8 mouse cellular contexts compared by ENCODE assay signal in genomic region chr12:108529214-108529613, GRCm38 (mm10). TPM values are rescaled to one million over a fixed set of nuclear protein-coding genes. Genes with fewer than 3 reads are reported as not detected.
DNase-seq lines count a peak whose midpoint lies in the region; ATAC-seq and TF ChIP-seq lines count a peak whose summit lies in the region.

No protein-coding gene starts in this region.

- H3K27ac ChIP-seq in bone marrow macrophage, adult 2 months (ENCODE audit: insufficient read depth, low read depth, low read length), result no peak overlapping the region
- no peak overlapping the region for H3K27ac ChIP-seq in forebrain, embryonic 13.5 days
- no peak overlapping the region for H3K27ac ChIP-seq in midbrain, embryonic 13.5 days

- peak; percentile 67 for TF ChIP-seq CTCF in bone marrow macrophage, adult 2 months (IDR thresholded peaks at IDR 0.05; ENCODE audit: low read depth, low read length)

- ATAC-seq in forebrain, embryonic 13.5 days, result 0 out of 2 replicates have a peak, but pooled peaks have one; percentile 33
- ATAC-seq in midbrain, embryonic 13.5 days, result peak; percentile 66

- H3K4me3 ChIP-seq in bone marrow macrophage, adult 2 months (ENCODE audit: insufficient read depth, low read length), result no peak overlapping the region
- no peak overlapping the region for H3K4me3 ChIP-seq in forebrain, embryonic 13.5 days
- no peak overlapping the region for H3K4me3 ChIP-seq in midbrain, embryonic 13.5 days (replicated peaks)

- H3K9ac ChIP-seq in forebrain, embryonic 13.5 days, result no peak overlapping the region
- H3K9ac ChIP-seq in midbrain, embryonic 13.5 days (replicated peaks), result no peak overlapping the region

- peak; percentile 30 for DNase-seq in gastrocnemius, adult 18-20 months (ENCODE audit: low spot score)
- DNase-seq in gastrocnemius, postnatal 4 days (ENCODE audit: low spot score in 2 of 2), result no peak
- DNase-seq in 416B (ENCODE audit: low read depth), result peak; percentile 47
- DNase-seq in layer of hippocampus, postnatal 14 days (ENCODE audit: low spot score in 2 of 2), result peak; percentile 50 to 70
- no peak for DNase-seq in spleen, adult 12 weeks (ENCODE audit: low spot score)

- TF ChIP-seq POLR2A in bone marrow macrophage, adult 2 months (IDR thresholded peaks at IDR 0.05; ENCODE audit: borderline replicate concordance, low read depth, low read length), result no peak

- 50% methylated on average over 8 of the region's 8 CpGs for WGBS in forebrain, embryonic 13.5 days
- WGBS in midbrain, embryonic 13.5 days, result 51% methylated on average over 8 of the region's 8 CpGs

- peaks cover 62% of the 10 kb centered on the region for H3K36me3 ChIP-seq in forebrain, embryonic 13.5 days (ENCODE audit: poor library complexity, severe bottlenecking)
- H3K36me3 ChIP-seq in midbrain, embryonic 13.5 days, result peaks cover 53% of the 10 kb centered on the region

- H3K27me3 ChIP-seq in forebrain, embryonic 13.5 days, result no peaks in the 10 kb centered on the region
- no peaks in the 10 kb centered on the region for H3K27me3 ChIP-seq in midbrain, embryonic 13.5 days

- no peak overlapping the region for H3K4me2 ChIP-seq in forebrain, embryonic 13.5 days
- H3K4me2 ChIP-seq in midbrain, embryonic 13.5 days (replicated peaks), result no peak overlapping the region

- no peaks in the 10 kb centered on the region for H3K9me3 ChIP-seq in forebrain, embryonic 13.5 days (replicated peaks)
- H3K9me3 ChIP-seq in midbrain, embryonic 13.5 days, result no peaks in the 10 kb centered on the region

- no peaks in the 10 kb centered on the region for H3K4me1 ChIP-seq in bone marrow macrophage, adult 2 months (ENCODE audit: control insufficient read depth, insufficient read depth, low read length)
- H3K4me1 ChIP-seq in forebrain, embryonic 13.5 days, result no peaks in the 10 kb centered on the region
- H3K4me1 ChIP-seq in midbrain, embryonic 13.5 days (replicated peaks), result no peaks in the 10 kb centered on the region

RNA-seq across cellular contexts. Expression of gene Evl, which starts 25.3 kb away (rescaled TPM):
- total RNA-seq in gastrocnemius, adult 18-20 months (2021), result 1 to 10 TPM; 8.0 to 9.7 TPM
- total RNA-seq in gastrocnemius, postnatal 4 days (2021), result 10 to 100 TPM; 77.1 to 80.7 TPM
- polyA plus RNA-seq in bone marrow macrophage, adult 2 months (2012; ENCODE audit: insufficient read depth, insufficient read length, missing spikeins), result 215 and 219 TPM in 2 replicates
- 147 and 159 TPM in 2 replicates for polyA plus RNA-seq in forebrain, embryonic 13.5 days (2015; fragmentation: Nextera tagmentation; extraction: Ambion mirVana)
- total RNA-seq in layer of hippocampus, postnatal 14 days (2021), result 100 to 1,000 TPM; 224 to 240 TPM
- polyA plus RNA-seq in midbrain, embryonic 13.5 days (2015; fragmentation: Nextera tagmentation; extraction: Ambion mirVana), result 200 and 204 TPM in 2 replicates

Comparison
In these comparisons a context has a peak if more than half of its experiments do, and no peak if none do; other contexts are left out.
1. DNase-seq: peak in gastrocnemius, adult 18-20 months (single experiment), 416B (single experiment) and layer of hippocampus, postnatal 14 days (2 of 2); none in gastrocnemius, postnatal 4 days (0 of 2) and spleen, adult 12 weeks (single experiment).
2. RNA of gene Evl, which starts 25.3 kb away (total RNA-seq): 224 to 240 TPM in layer of hippocampus, postnatal 14 days and 77.1 to 80.7 TPM in gastrocnemius, postnatal 4 days; 8.0 to 9.7 TPM in gastrocnemius, adult 18-20 months; every median in the first group is over 4 times any median in the second.